Mouse (Mus musculus) cortical plate, adult 2 months (tissue): ENCODE results near the gene Lgi1.

Source experiments
- CTCF ChIP-seq: fragments of 200-500 bp; IDR thresholded peaks from 2 replicates; pipeline ENCODE4 v1.5.1; 2011; ENCODE audit warnings: mild to moderate bottlenecking, control low read depth, low read length; ENCODE audit not compliant: insufficient read depth; ENCODE audit errors: extremely low read depth
- POLR2A ChIP-seq: fragments of 200-500 bp; IDR thresholded peaks from 2 replicates; pipeline ENCODE4 v1.6.1; 2011; ENCODE audit warnings: mild to moderate bottlenecking, low read length, control low read depth; ENCODE audit not compliant: insufficient read depth; ENCODE audit errors: extremely low read depth

- TF ChIP-seq POLR2A (no peak), CTCF (no peak)
Observed at GRCm38 (mm10) chr19:38337332-38337731, 73.0 kb downstream of the Lgi1 start.
